Mouse (Mus musculus): Measurements from ENCODE around the gene Clec4a2.
"Not testable (repeated sequence)": the region's sequence is repeated elsewhere in the genome, so short reads cannot be mapped to it uniquely, and the experiment has no call there.

The Clec4a2 gene

GRCm38 (mm10) chr6:123106128-123106527 is at the start of gene Clec4a2:
Clec4a2 (plus strand) TSS chr6:123106428.
- not testable (repeated sequence) for DNase-seq (ENCODE audit: low spot score)

- no peak for DNase-seq (ENCODE audit: low spot score)
Observed at GRCm38 (mm10) chr6:123095125-123095843, 10.9 kb upstream of the Clec4a2 start.

- DNase-seq (ENCODE audit: low spot score), result no peak
Observed at GRCm38 (mm10) chr6:123123195-123123594, 17.0 kb downstream of the Clec4a2 start.

- no peak for DNase-seq (ENCODE audit: low spot score)
Observed at GRCm38 (mm10) chr6:123127173-123127572, 20.9 kb downstream of the Clec4a2 start.

GRCm38 (mm10) chr6:123137766-123138526 is 31.7 kb downstream of the Clec4a2 start:
- DNase-seq (ENCODE audit: low spot score), result not testable (repeated sequence)

- DNase-seq (ENCODE audit: low spot score), result no peak
Observed at GRCm38 (mm10) chr6:123170106-123170505, 63.9 kb downstream of the Clec4a2 start.

GRCm38 (mm10) chr6:123171040-123171439 is 64.8 kb downstream of the Clec4a2 start:
- DNase-seq (ENCODE audit: low spot score), result no peak

- no peak for DNase-seq (ENCODE audit: low spot score)
Observed at GRCm38 (mm10) chr6:123172593-123172992, 66.4 kb downstream of the Clec4a2 start, which contains the start of gene Clec4b2. Clec4b2 (plus strand) TSS chr6:123172893.

GRCm38 (mm10) chr6:123175549-123175948 is 69.3 kb downstream of the Clec4a2 start:
- no peak for DNase-seq (ENCODE audit: low spot score)

GRCm38 (mm10) chr6:123184862-123185261 is 78.6 kb downstream of the Clec4a2 start:
- not testable (repeated sequence) for DNase-seq (ENCODE audit: low spot score)

Measured in testis, postnatal 14 days (tissue).